Mouse (Mus musculus) heart, adult 2 months (tissue): ENCODE measurements around the gene Trmt2a.

Experiments
- CTCF ChIP-seq: fragments of 200-600 bp; IDR thresholded peaks from 2 replicates; pipeline ENCODE4 v1.8.1; 2022; ENCODE audit warnings: antibody characterized with exemption, mild to moderate bottlenecking, moderate library complexity
- POLR2A ChIP-seq: fragments of 200-500 bp; IDR thresholded peaks from 2 replicates; pipeline ENCODE4 v1.6.1; 2011; ENCODE audit warnings: mild to moderate bottlenecking, low read depth, low read length, control low read depth; ENCODE audit not compliant: insufficient read depth

DNA sequence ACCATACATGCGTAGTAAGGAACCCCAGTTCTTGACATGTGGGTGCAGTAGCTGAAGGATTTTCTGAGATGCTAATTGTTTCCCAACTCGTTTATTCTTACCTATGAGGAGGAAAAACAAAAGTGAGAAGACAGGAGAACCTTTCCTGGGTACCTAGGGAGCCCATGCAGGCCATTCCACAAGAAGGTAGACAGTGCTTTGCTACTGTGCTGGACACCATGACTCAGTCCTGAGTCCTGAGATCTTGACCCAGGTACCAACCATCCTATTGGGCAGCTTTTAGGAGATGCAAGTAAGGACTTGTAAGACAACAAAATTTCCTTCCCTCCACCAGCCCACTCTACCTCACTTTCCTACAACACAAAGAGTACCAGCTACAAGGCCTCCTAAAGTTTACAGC, 9.7 kb downstream of the Trmt2a start, which contains the start of gene Gm49776:
- TF ChIP-seq POLR2A, result no peak
- no peak for TF ChIP-seq CTCF
